Mouse (Mus musculus) embryonic stem cell, embryonic (primary cell): Measurements from ENCODE around the gene Trmt61a.

ENCODE experiments used
- CTCF ChIA-PET, 4 experiments: fragments of 300-600 bp in 2 of 4; fragments of 350-600 bp in 2 of 4; sonication (Branson Sonifier 250); formaldehyde crosslinking; loops; one replicate each; lab custom pipeline; 2022; ENCODE audit warnings: inconsistent platforms in 2 of 4; lab: Charles Lee
- POLR2A ChIA-PET, 4 experiments: fragments of 300-600 bp in 2 of 4; fragments of 350-600 bp in 2 of 4; sonication (Branson Sonifier 250); formaldehyde crosslinking; loops; one replicate each; lab custom pipeline; 2022; ENCODE audit warnings: antibody characterized with exemption in 4 of 4, inconsistent platforms in 1 of 4; lab: Charles Lee

Trmt61a gene

GRCm38 (mm10) chr12:111698346-111698913, 20.5 kb downstream of the Trmt61a start:
- ChIA-PET CTCF (interaction anchor here in 2 of 4 experiments (0.6 to 6.1 kb wide), 2 partner anchors 32 to 335 kb away, joined by 6 to 128 read pairs; no protein-coding TSS in a partner anchor), POLR2A (interaction anchor here in 3 of 4 experiments (0.6 to 31.4 kb wide), 10 partner anchors 10 to 34 kb away, joined by 3 to 1165 read pairs (median 4); partner anchors contain the start of genes Ckb (in 2 of the 3), Trmt61a (in 2 of the 3), Apopt1 (in 1 of the 3) and Bag5 (in 1 of the 3))

- CTCF ChIA-PET: interaction anchor here in 2 of 4 experiments (0.5 to 1.7 kb wide), 3 partner anchors 20 to 51 kb away, joined by 3 to 7 read pairs (median 3); no protein-coding TSS in a partner anchor
- POLR2A ChIA-PET: interaction anchor here in 3 of 4 experiments (0.7 to 31.4 kb wide), 11 partner anchors 9 to 1357 kb away, joined by 3 to 1165 read pairs (median 10); partner anchors contain the start of genes Ckb (in 2 of the 3), Trmt61a (in 2 of the 3), Apopt1 (in 1 of the 3) and Bag5 (in 1 of the 3)
Observed at GRCm38 (mm10) chr12:111699542-111699941, 21.6 kb downstream of the Trmt61a start.

GRCm38 (mm10) chr12:111700920-111701458, 23.1 kb downstream of the Trmt61a start:
- CTCF ChIA-PET: interaction anchor here in 3 of 4 experiments (0.5 to 1.7 kb wide), 8 partner anchors 25 to 204 kb away, joined by 3 to 7 read pairs (median 3); no protein-coding TSS in a partner anchor
- POLR2A ChIA-PET: interaction anchor here in 3 of 4 experiments (1.1 to 31.4 kb wide), 12 partner anchors 8 to 31 kb away, joined by 3 to 1165 read pairs (median 11); partner anchors contain the start of genes Ckb (in 2 of the 3), Trmt61a (in 2 of the 3), Apopt1 (in 1 of the 3) and Bag5 (in 1 of the 3)

- ChIA-PET CTCF (interaction anchor here in 1 of 4 experiments (0.9 kb wide), 1 partner anchor 55 kb away, joined by 3 read pairs; no protein-coding TSS in a partner anchor), POLR2A (interaction anchor here in 2 of 4 experiments (0.6 to 8.2 kb wide), 10 partner anchors 11 to 211 kb away, joined by 3 to 61 read pairs (median 5); partner anchors contain the start of genes Ckb (in 2 of the 2) and Trmt61a (in 1 of the 2))
Observed at GRCm38 (mm10) chr12:111703301-111703700, 25.4 kb downstream of the Trmt61a start.

- POLR2A ChIA-PET: interaction anchor here in 3 of 4 experiments (0.5 to 8.2 kb wide), 38 partner anchors 8 to 274 kb away, joined by 3 to 61 read pairs (median 5); partner anchors contain the start of genes Ckb (in 3 of the 3), Atp5mpl (in 1 of the 3) and Trmt61a (in 1 of the 3)
- CTCF ChIA-PET: interaction anchor here (0.6 to 3.2 kb wide), 11 partner anchors 8 to 40 kb away, joined by 3 to 16 read pairs (median 5); no protein-coding TSS in a partner anchor
Observed at GRCm38 (mm10) chr12:111704609-111705008, 26.7 kb downstream of the Trmt61a start.

GRCm38 (mm10) chr12:111705186-111705973, 27.5 kb downstream of the Trmt61a start:
- CTCF ChIA-PET: interaction anchor here (0.6 to 3.2 kb wide), 15 partner anchors 9 to 130 kb away, joined by 3 to 16 read pairs (median 3); no protein-coding TSS in a partner anchor
- POLR2A ChIA-PET: interaction anchor here in 3 of 4 experiments (0.5 to 8.2 kb wide), 40 partner anchors 9 to 273 kb away, joined by 3 to 61 read pairs (median 5); partner anchors contain the start of genes Ckb (in 2 of the 3), Atp5mpl (in 1 of the 3) and Trmt61a (in 1 of the 3)

- ChIA-PET POLR2A (interaction anchor here in 3 of 4 experiments (0.5 to 8.5 kb wide), 21 partner anchors 8 to 367 kb away, joined by 3 to 97 read pairs (median 4); partner anchors contain the start of genes Ckb (in 3 of the 3) and Trmt61a (in 2 of the 3)), CTCF (interaction anchor here in 2 of 4 experiments (0.7 to 2.3 kb wide), 4 partner anchors 12 to 24 kb away, joined by 3 to 7 read pairs (median 6); no protein-coding TSS in a partner anchor)
Observed at GRCm38 (mm10) chr12:111708181-111708580, 30.3 kb downstream of the Trmt61a start.

- CTCF ChIA-PET: interaction anchor here in 1 of 4 experiments (0.6 kb wide), 1 partner anchor 16 kb away, joined by 3 read pairs; no protein-coding TSS in a partner anchor
- POLR2A ChIA-PET: interaction anchor here in 2 of 4 experiments (0.5 to 8.5 kb wide), 12 partner anchors 13 to 42 kb away, joined by 3 to 97 read pairs (median 5); partner anchors contain the start of genes Ckb (in 2 of the 2) and Trmt61a (in 1 of the 2)
Observed at GRCm38 (mm10) chr12:111710091-111710490, 32.2 kb downstream of the Trmt61a start.

GRCm38 (mm10) chr12:111712476-111712875, 34.6 kb downstream of the Trmt61a start:
- POLR2A ChIA-PET: interaction anchor here (0.5 to 8.5 kb wide), 56 partner anchors 12 to 1071 kb away, joined by 3 to 97 read pairs (median 5); partner anchors contain the start of genes Ckb (in 3 of the 4), Eif5 (in 1 of the 4), Kif26a (in 1 of the 4) and Klc1 (in 1 of the 4)
- CTCF ChIA-PET: interaction anchor here (0.5 to 1.6 kb wide), 13 partner anchors 11 to 467 kb away, joined by 3 to 12 read pairs (median 4); no protein-coding TSS in a partner anchor

- ChIA-PET CTCF (interaction anchor here (0.8 to 1.6 kb wide), 4 partner anchors 10 to 17 kb away, joined by 3 to 5 read pairs (median 4); no protein-coding TSS in a partner anchor), POLR2A (interaction anchor here (0.5 to 8.5 kb wide), 43 partner anchors 9 to 875 kb away, joined by 3 to 97 read pairs (median 5); partner anchors contain the start of genes Ckb (in 3 of the 4), Eif5 (in 1 of the 4), Klc1 (in 1 of the 4) and Trmt61a (in 1 of the 4))
Observed at GRCm38 (mm10) chr12:111713004-111713651, 35.2 kb downstream of the Trmt61a start, which contains the start of the genes Bag5 and Apopt1. TSS of gene Bag5 (minus strand) at chr12:111713257. TSS of gene Apopt1 (plus strand) at chr12:111713261.

- POLR2A ChIA-PET: interaction anchor here in 3 of 4 experiments (0.6 to 8.5 kb wide), 26 partner anchors 8 to 1030 kb away, joined by 3 to 97 read pairs (median 10); partner anchors contain the start of genes Ckb (in 2 of the 3), Eif5 (in 1 of the 3) and Trmt61a (in 1 of the 3)
- CTCF ChIA-PET: interaction anchor here in 1 of 4 experiments (0.5 to 0.8 kb wide), 3 partner anchors 86 to 1886 kb away, joined by 3 to 4 read pairs (median 4); no protein-coding TSS in a partner anchor
Observed at GRCm38 (mm10) chr12:111713880-111714279, 36.0 kb downstream of the Trmt61a start.

- POLR2A ChIA-PET: interaction anchor here in 2 of 4 experiments (0.6 to 6.2 kb wide), 7 partner anchors 10 to 1296 kb away, joined by 3 to 52 read pairs (median 5); partner anchors contain the start of gene Ckb (in 1 of the 2)
- CTCF ChIA-PET: interaction anchor here in 2 of 4 experiments (0.5 to 0.7 kb wide), 2 partner anchors 12 to 20 kb away, joined by 3 read pairs; no protein-coding TSS in a partner anchor
Observed at GRCm38 (mm10) chr12:111716505-111716904, 38.6 kb downstream of the Trmt61a start.

- POLR2A ChIA-PET: interaction anchor here in 3 of 4 experiments (0.6 to 2.3 kb wide), 3 partner anchors 14 to 53 kb away, joined by 3 to 8 read pairs (median 3); no protein-coding TSS in a partner anchor
- CTCF ChIA-PET: no interaction called here
Observed at GRCm38 (mm10) chr12:111718656-111719055, 40.8 kb downstream of the Trmt61a start.

- POLR2A ChIA-PET: interaction anchor here in 3 of 4 experiments (0.9 to 2.6 kb wide), 10 partner anchors 9 to 54 kb away, joined by 3 to 12 read pairs (median 6); no protein-coding TSS in a partner anchor
- CTCF ChIA-PET: interaction anchor here in 3 of 4 experiments (0.5 to 3.0 kb wide), 9 partner anchors 11 to 54 kb away, joined by 3 to 10 read pairs (median 3); no protein-coding TSS in a partner anchor
Observed at GRCm38 (mm10) chr12:111720222-111720621, 42.3 kb downstream of the Trmt61a start.

GRCm38 (mm10) chr12:111722654-111723053, 44.7 kb downstream of the Trmt61a start:
- CTCF ChIA-PET: interaction anchor here in 3 of 4 experiments (1.0 to 1.4 kb wide), 3 partner anchors 10 kb away, joined by 4 to 8 read pairs (median 4); partner anchors contain the start of genes Apopt1 (in 1 of the 3) and Bag5 (in 1 of the 3)
- POLR2A ChIA-PET: interaction anchor here in 2 of 4 experiments (1.0 to 7.5 kb wide), 7 partner anchors 9 to 75 kb away, joined by 3 to 95 read pairs (median 8); partner anchors contain the start of genes Apopt1 (in 1 of the 2), Bag5 (in 1 of the 2) and Ckb (in 1 of the 2)
